Mouse (Mus musculus): Measurements from ENCODE around the gene Heatr5a.

Heatr5a gene

DNA sequence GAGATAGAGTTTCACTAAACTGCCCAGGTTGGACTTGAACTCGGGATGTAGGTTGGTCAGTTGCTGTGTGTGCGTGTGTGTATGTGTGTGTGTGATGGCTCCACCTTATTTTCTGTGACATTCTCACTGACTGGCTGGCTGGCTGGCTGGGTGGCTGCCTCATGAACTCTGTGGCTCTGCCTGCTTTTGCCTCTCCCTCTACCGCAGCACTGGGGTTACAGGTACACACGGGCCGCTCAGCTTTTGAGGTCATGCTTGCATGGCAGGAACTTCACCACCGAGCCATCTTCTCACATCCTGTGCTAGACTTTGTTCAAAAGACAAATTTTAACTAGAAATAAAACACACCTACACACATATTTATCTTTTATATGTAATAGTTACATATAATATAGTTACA, 84.8 kb downstream of the Heatr5a start:
- DNase-seq (ENCODE audit: low spot score in 2 of 2): peak in 1 of 2 experiments; percentile 46

DNA sequence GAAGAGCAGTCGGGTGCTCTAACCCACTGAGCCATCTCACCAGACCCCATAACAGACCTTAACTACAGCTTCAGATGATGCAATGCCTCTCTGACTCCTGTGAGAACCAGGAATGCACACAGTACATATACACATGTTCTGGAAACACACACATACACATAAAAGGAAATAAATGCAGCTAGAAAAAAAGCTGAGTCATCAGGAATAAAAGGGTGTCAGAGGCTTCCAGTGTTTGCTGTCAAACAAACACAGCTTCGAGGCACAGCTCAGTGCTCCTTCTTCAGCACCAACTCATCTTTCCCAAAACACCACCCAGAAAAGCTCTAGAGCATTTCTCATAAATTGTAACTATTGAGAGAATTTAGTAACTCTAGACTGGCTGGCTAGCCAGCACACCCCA, 86.3 kb downstream of the Heatr5a start:
- DNase-seq (ENCODE audit: low spot score in 2 of 2): no peak

- DNase-seq (ENCODE audit: low spot score in 2 of 2): no peak
Observed at GRCm38 (mm10) chr12:51883297-51883805, 87.8 kb downstream of the Heatr5a start.

DNA sequence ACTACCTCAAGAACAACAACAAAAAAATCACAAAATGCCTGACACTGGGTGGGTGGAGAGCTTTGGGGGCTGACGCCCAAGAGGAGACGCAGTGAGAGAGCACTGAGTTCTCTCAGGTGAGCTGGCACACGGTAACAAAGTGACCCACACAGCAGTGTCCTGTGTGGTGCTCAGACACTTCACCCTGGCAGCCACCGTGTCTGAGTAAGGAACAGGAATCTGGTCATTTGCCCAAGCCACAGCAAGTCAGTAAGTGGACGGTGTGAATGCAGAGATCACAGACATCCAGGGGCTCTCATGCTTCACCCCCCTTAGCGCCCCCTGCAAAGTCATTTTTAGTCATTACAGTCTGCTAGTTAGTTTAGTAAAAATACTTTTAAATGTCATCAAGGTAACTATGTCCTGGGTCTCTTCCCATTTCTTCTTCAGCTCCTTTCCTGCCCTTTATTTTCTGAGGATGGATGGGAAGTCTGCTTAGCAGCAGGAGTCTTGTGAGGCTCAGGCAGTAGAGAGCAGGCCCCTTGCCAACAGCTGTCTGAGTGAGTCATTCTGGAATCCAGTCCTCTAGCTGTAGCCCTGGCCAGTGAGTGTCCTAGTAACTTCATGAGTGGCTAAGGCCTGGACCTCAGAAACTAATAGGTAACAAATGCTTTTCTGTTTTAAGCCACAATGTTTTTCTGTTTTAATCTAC, 88.4 kb downstream of the Heatr5a start:
- DNase-seq (ENCODE audit: low spot score in 2 of 2): no peak

DNA sequence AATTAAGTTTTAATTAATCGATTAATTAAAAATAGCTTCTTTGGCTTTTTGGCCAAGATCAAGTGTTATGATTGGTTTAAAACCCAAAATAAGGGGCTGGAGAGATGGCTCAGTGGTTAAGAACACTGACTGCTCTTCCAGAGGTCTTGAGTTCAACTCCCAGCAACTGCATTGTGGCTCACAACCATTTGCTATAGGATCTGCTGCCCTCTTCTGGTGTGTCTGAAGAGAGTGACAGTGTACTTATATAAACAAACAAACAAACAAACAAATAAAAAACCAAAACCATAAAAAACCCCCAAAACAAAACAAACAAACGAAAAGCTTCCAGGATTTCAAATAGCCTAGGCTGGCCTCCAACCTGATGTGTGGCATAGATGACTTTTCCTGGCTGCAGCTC, 89.3 kb downstream of the Heatr5a start:
- no peak for DNase-seq (ENCODE audit: low spot score in 2 of 2)

- no peak for DNase-seq (ENCODE audit: low spot score in 2 of 2)
Observed at GRCm38 (mm10) chr12:51871446-51872144, 99.5 kb downstream of the Heatr5a start.

- no peak for DNase-seq (ENCODE audit: low spot score in 2 of 2)
Observed at GRCm38 (mm10) chr12:51869511-51869910, 101.6 kb downstream of the Heatr5a start.

GRCm38 (mm10) chr12:51867076-51867475, 104.0 kb downstream of the Heatr5a start:
- no peak for DNase-seq (ENCODE audit: low spot score in 2 of 2)

DNA sequence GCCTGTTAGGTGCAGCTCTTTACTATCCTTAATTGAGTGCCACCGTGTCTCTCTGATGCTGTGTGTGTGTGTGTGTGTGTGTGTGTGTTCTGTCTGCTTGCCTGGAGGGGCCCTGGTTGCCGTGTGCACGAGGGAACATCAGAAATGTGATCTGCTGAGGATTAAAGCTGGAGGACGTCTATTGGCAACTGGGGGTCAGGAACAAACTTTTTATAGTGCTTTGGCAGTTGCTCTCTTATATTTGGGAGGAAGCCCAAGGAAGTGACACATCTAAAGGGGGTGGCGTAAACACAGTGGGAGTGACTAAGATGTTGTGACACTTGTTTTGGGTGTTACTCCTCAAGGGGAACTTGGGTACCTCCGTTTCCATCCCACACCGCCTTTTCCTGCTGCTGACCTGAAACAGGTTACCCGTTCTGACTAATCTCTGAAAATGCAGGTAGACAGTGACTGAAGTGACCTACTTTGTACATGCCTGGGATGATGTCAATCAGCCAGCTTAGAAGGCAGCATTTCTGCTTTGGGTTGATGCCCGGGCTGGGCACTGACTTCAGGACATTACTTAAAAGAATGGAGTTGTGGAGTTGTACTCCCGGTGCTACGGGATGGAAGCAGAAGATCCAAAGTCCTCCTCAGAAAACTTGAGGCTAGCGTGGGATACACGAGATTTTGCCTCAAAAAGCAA, 104.8 kb downstream of the Heatr5a start:
- DNase-seq (ENCODE audit: low spot score in 2 of 2): no peak

DNA sequence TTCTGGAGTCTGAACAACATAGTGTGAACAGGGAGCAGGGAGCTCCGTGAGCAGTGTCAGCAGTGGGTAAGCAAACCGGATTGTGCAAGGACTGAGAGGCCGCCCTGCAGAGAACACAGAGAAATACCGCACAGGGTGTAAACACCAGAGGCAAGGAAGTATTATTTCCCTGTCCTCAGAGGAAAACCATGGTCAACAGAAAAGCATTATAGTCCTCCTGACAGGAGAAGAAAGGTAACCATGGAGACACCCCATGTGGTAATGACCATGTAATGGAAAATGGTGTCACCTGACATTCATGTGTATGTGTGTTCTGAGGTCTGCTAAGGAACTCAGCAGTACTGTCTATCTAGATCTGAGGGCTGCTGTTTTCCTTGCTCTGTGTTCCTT, 105.3 kb downstream of the Heatr5a start:
- DNase-seq (ENCODE audit: low spot score in 2 of 2): no peak

DNA sequence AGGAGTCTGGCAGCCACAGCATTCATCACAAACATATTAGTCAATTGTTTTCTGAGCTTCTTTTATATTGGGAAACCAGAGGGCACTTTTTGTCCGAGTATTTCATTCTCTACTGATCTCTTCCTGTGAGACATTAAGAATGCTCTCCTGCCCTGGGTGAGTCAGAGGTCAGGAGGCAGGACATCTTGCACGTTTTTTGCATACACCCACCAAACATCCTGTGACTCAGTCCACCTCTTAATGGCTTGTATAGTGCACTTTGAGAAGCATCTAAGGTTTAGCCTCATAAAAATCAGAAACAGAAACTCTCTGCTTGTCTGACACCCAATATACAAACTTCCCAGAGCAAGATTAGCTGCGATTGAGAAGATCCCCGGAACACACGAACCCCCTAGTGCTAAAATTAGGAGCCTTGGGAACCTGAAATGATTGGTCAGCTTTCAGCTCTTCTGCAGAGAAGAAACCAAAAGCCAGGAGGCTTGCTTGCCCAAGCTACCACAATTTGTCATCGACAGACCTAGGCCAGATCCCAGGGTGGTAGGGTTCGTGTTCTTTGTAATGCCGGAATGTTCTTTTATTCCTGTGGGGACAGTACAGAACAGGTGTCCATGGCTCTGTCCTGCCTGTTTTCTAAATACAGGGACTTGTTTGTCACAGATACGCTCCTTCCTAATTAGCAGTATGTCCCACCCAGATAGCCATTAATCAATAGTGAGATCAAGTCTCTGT, 105.9 kb downstream of the Heatr5a start:
- no peak for DNase-seq (ENCODE audit: low spot score in 2 of 2)

- DNase-seq (ENCODE audit: low spot score in 2 of 2): no peak
Observed at GRCm38 (mm10) chr12:51863116-51864002, 107.8 kb downstream of the Heatr5a start.

DNA sequence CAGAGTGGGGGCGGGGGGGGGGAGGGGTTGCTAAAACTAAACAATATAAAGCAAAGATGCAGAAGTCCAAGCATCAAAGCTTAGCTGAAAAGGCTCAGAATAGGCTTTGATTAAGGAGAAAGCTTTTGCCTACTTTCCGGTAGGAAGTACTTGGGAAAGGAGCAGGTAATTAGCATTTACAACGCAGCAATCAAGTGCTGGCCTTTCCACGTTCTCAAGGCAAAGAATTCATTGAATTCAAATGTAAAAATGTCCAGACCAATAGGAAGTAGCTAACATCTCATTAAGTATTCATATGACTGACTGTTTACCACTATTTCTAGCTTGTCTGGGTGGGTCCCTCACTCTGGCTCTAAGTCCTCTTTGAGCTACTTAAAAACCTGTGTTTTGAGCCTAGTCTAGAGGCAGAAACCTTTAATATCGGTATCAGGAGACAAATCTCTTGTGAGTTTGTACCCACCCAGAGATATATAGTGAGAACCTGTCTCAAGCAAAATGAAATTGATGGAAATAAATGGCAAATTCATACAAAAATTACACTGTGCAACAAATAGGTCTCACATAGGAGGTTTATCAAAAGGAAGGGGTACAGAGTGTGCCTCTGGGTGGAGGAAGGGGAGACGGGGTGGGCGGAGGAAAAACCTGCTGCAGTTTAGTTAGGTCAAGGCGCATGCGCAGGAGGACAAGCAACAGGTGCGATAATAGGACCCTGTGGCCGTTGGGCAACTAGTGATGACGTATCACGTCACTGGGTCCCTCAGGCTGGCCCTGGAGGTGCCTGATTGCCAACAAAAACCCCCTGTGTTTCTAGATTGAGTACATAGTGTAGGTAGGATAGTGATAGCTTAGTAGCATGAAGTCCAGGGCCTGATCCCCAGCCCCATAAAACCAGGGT, 112.7 kb downstream of the Heatr5a start:
- no peak for DNase-seq (ENCODE audit: low spot score in 2 of 2)

DNA sequence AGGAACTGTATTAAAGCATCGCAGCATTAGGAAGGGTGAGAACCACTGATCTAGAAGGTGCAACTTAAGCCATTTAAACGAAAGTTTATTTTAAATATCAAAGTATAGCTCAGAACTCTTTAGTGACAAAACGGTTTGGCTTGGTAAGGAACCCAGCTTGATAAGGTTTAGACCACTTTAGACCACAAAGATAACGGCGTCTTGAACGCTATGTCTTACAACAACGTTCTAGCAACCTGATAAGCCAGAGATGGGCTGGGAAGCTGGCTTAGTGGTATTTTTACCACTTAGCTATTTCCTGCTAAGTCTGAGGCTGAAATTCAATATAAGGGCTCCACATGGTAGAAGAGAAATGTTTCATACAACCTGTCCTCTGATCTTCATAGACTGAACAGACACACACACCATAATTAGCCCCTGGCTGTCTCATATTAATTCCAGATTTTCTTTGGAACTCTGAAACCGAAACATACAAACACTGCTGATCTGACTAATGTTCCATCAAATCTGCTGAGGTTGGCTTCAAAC, 114.3 kb downstream of the Heatr5a start:
- DNase-seq (ENCODE audit: low spot score in 2 of 2): no peak

DNA sequence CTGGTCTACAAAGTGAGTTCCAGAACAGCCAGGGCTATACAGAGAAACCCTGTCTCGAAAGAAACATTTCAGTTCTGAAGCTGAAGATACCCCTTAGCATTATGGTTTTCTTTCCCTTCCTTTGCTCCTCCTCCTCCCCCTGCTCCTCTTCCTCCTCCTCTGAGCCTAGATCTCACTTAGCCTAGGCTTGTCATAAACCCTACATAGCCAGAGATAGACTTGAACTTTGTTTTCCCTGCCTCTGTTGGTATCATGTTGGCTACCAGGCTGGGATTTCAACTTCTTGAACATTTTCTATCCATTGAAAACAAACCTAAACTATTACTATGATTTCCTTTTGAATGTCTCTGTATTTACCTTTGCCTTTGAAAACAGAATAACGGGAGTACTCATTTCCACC, 115.2 kb downstream of the Heatr5a start:
- DNase-seq (ENCODE audit: low spot score in 2 of 2): no peak

- no peak for DNase-seq (ENCODE audit: low spot score in 2 of 2)
Observed at GRCm38 (mm10) chr12:51855453-51855852, 115.7 kb downstream of the Heatr5a start.

GRCm38 (mm10) chr12:51851617-51852016, 119.5 kb downstream of the Heatr5a start:
- DNase-seq (ENCODE audit: low spot score in 2 of 2): peak in 1 of 2 experiments; percentile 40

- DNase-seq (ENCODE audit: low spot score in 2 of 2): peak in 1 of 2 experiments; percentile 53
Observed at GRCm38 (mm10) chr12:51851155-51851554, 120.0 kb downstream of the Heatr5a start.

DNA sequence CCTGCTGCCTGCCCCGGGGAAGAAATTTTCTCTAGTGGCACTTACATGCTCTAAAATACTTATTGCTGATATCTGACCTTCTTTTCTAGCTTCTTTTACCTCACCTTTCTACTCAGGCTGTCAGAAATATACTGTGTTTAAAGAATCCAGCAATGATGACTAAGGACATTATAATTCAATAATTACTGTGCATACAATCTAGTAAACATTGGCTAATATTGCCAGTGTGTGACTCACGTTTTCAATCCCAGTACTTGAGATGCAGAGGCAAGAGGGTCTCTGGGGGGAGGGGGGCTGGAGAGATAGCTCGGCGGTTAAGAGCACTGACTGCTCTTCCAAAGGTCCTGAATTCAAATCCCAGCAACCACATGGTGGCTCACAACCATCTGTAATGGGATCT, 120.8 kb downstream of the Heatr5a start:
- DNase-seq (ENCODE audit: low spot score in 2 of 2): no peak

GRCm38 (mm10) chr12:51849902-51850301, 121.2 kb downstream of the Heatr5a start:
- no peak for DNase-seq (ENCODE audit: low spot score in 2 of 2)

Measured in spleen, postnatal 10 days (tissue).